Mouse (Mus musculus) Patski (cell line): ENCODE results near the gene Pheta1. TPM values are rescaled to one million over a fixed set of nuclear protein-coding genes. Genes with fewer than 3 reads are reported as not detected.

Experiments used
- ATAC-seq: fragments of 100-300 bp; one replicate; pipeline ENCODE4 v1.8.0; 2021
- CTCF ChIA-PET: fragments of 350-600 bp; sonication (Branson Sonifier 250); formaldehyde crosslinking; loops from one replicate; lab custom pipeline; 2022; ENCODE audit warnings: inconsistent platforms; lab: Charles Lee
- POLR2A ChIA-PET: fragments of 350-600 bp; sonication (Branson Sonifier 250); formaldehyde crosslinking; loops from one replicate; lab custom pipeline; 2022; ENCODE audit warnings: antibody characterized with exemption, inconsistent platforms; lab: Charles Lee
- DNase-seq: peaks from one replicate; pipeline ENCODE4 v3.0.0-alpha.2; 2011; ENCODE audit warnings: low read depth, low spot score
- H3K27me3 ChIP-seq: fragments of 371-371 bp; one replicate; pipeline ENCODE4 v1.5.1; 2021
- CTCF ChIP-seq: fragments of 100-300 bp; IDR thresholded peaks from one replicate; pipeline ENCODE4 v1.5.1; 2021
- in situ Hi-C: fragments of 300-500 bp; cut with MboI; formaldehyde crosslinking; loops from 3 replicates; pipeline ENCODE4 v1.11.1; 2018; ENCODE audit warnings: low pct_unique_long_range_greater_than_20kb, mixed read lengths
- polyA plus RNA-seq: library from polyadenylated mRNA; unstranded; gene quantifications from one replicate; pipeline ENCODE4 v1.2.3, GENCODE M21; 2021

Gene Pheta1
- polyA plus RNA-seq, 1 experiment from 2014 or later = 17.9 TPM

- in situ Hi-C loops = loop anchor here (5.0 to 10.0 kb wide), 2 partner anchors 216 to 353 kb away; no protein-coding TSS in a partner anchor
- POLR2A ChIA-PET = no interaction called here
- no peak for ATAC-seq
- CTCF ChIA-PET = interaction anchor here (0.6 to 1.6 kb wide), 7 partner anchors 9 to 1036 kb away, joined by 3 to 7 read pairs (median 4); no protein-coding TSS in a partner anchor
- DNase-seq = no peak
- TF ChIP-seq CTCF = no peak
- H3K27me3 ChIP-seq = no peaks in the 10 kb centered on the region
These were observed 22.8 kb downstream of the Pheta1 start for GRCm38 (mm10) chr5:121871515-121872030.

DNA sequence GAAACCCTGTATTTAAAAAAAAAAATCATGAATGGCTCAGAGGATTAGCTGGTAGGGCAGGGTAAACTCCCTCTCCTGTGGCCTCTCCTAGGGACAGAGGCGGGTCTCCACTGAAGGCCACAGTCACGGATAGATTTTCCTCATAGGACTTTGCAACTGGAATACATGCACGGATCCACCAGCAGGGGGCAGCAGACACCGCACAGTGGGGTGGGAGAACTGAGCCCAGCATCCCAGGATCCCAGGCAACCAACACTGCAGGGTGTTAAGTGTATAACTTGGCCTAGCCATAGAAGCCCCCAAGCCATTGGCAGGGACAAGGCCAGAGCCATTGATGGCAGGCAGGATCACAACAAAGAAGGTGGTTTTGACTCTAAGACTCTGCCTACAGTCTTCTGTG is 23.4 kb downstream of the Pheta1 start:
- no peak for ATAC-seq
- TF ChIP-seq CTCF = no peak
- no peak for DNase-seq
- ChIA-PET POLR2A (no interaction called here), CTCF (interaction anchor here (0.6 to 1.6 kb wide), 9 partner anchors 9 to 1035 kb away, joined by 3 to 7 read pairs (median 4); no protein-coding TSS in a partner anchor)
- no peaks in the 10 kb centered on the region for H3K27me3 ChIP-seq
- in situ Hi-C loops = loop anchor here (5.0 to 10.0 kb wide), 2 partner anchors 215 to 353 kb away; no protein-coding TSS in a partner anchor

DNA sequence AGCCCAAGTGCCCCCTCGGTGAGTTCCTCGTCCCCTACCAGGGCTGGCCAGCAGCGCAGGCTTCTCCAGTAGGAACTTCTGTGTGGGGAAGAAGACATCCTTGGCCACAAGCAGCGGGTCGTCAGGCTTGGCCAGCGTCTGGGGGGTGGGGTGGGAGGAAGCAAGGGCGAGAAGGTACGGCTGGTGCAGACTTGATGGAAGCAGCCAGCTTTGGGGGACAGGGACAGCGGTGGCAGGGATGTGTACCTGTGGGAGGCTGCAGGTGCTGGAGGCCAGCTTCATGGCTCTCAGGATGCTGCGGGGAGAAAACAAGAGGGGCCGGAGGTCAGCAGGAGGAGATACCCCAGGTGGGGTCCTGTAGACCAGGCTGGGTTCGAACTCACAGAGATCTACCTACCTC is 26.3 kb downstream of the Pheta1 start:
- ChIA-PET POLR2A (no interaction called here), CTCF (interaction anchor here (1.4 kb wide), 1 partner anchor 214 kb away, joined by 5 read pairs; no protein-coding TSS in a partner anchor)
- in situ Hi-C loops = loop anchor here (10.0 kb wide), 1 partner anchor 350 kb away; no protein-coding TSS in a partner anchor
- no peaks in the 10 kb centered on the region for H3K27me3 ChIP-seq
- no peak for TF ChIP-seq CTCF
- DNase-seq = no peak
- ATAC-seq = no peak

- DNase-seq (no peak), ATAC-seq (no peak)
- TF ChIP-seq CTCF = no peak
- in situ Hi-C loops = loop anchor here (10.0 kb wide), 1 partner anchor 348 kb away; no protein-coding TSS in a partner anchor
- CTCF ChIA-PET = interaction anchor here (1.1 kb wide), 1 partner anchor 41 kb away, joined by 3 read pairs; no protein-coding TSS in a partner anchor
- no peaks in the 10 kb centered on the region for H3K27me3 ChIP-seq
- POLR2A ChIA-PET = interaction anchor here (1.0 kb wide), 1 partner anchor 18 kb away, joined by 3 read pairs; no protein-coding TSS in a partner anchor
These were observed 28.1 kb downstream of the Pheta1 start for GRCm38 (mm10) chr5:121876901-121877300.

- DNase-seq (no peak), ATAC-seq (no peak)
- POLR2A ChIA-PET = interaction anchor here (0.7 kb wide), 1 partner anchor 65 kb away, joined by 3 read pairs; no protein-coding TSS in a partner anchor
- in situ Hi-C loops = loop anchor here (10.0 kb wide), 1 partner anchor 346 kb away; no protein-coding TSS in a partner anchor
- H3K27me3 ChIP-seq = no peaks in the 10 kb centered on the region
- CTCF ChIA-PET = interaction anchor here (0.5 to 1.8 kb wide), 2 partner anchors 211 to 331 kb away, joined by 3 read pairs; no protein-coding TSS in a partner anchor
- no peak for TF ChIP-seq CTCF
These were observed 29.9 kb downstream of the Pheta1 start for GRCm38 (mm10) chr5:121878703-121879102.

DNA sequence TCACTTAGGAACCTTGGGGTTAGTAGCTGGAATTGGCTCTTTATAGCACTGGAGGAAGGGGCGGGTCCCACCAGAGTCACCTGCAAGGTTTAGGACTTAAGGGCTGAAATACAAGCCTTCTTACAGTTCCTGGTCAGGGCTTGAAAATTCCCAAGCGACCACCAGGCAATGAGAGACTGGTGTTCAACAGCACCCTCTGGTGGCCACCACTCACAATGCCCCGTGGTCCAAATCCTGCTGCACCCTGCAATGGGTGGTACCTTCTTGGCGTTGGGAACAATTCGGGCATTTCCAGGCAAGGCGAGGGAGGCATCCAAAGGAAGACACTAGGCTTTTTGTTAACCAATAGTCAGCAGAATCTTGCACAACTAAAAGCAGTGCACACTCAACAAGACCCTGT is 30.4 kb downstream of the Pheta1 start:
- no peak for TF ChIP-seq CTCF
- ChIA-PET CTCF (interaction anchor here (0.5 to 1.8 kb wide), 2 partner anchors 210 to 332 kb away, joined by 3 read pairs; no protein-coding TSS in a partner anchor), POLR2A (interaction anchor here (0.6 kb wide), 1 partner anchor 11 kb away, joined by 3 read pairs; no protein-coding TSS in a partner anchor)
- ATAC-seq (no peak), DNase-seq (no peak)
- H3K27me3 ChIP-seq = no peaks in the 10 kb centered on the region
- in situ Hi-C loops = loop anchor here (10.0 kb wide), 1 partner anchor 346 kb away; no protein-coding TSS in a partner anchor

DNA sequence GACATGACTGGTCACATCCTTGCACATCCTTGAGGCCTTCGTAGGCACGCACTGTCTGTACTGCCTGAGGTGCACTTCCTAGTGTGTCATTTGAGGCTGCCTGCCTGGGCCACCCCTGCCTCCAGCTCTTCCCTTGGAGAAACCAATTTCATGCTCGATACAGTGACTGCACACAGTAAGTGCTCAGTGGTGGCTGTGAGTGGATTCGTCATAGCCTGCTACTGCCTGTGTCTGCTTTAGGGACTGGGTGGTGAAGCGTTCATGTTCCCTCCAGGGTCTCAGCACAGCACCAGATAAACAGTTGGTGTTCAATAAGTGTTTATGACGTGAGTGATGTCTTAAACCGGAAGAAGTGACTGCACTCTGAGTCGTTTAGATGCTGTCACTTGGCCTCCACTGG is 34.6 kb downstream of the Pheta1 start:
- no peak for ATAC-seq
- H3K27me3 ChIP-seq = no peaks in the 10 kb centered on the region

DNA sequence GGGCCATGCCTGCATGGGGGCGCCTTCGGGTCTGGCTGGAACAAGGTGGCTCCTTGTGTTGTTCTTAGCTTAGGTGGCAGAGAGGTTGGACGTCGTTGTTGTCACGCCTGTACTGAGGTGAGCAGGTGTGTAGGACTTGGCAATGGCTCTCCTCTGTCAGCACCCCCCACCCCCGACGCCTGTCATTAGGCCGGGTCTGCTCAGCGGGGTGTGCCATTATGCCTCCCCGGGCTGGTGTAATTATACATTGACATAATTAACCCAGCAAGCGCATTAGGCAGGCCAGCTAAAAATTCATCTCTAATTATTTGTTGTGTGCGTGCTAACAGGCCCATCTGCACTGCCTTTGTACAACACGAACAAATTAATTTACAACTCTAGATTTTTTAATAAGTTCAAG is 40.6 kb downstream of the Pheta1 start:
- ATAC-seq (no peak), DNase-seq (no peak)
- H3K27me3 ChIP-seq = no peaks in the 10 kb centered on the region
- in situ Hi-C loops = no loop called here
- TF ChIP-seq CTCF = no peak
- POLR2A ChIA-PET = no interaction called here
- CTCF ChIA-PET = no interaction called here

More for the DNA sequence above, 34.6 kb downstream of the Pheta1 start:
- no peak for TF ChIP-seq CTCF
- in situ Hi-C loops = no loop called here
- no peak for DNase-seq
- ChIA-PET POLR2A (no interaction called here), CTCF (no interaction called here)

DNA sequence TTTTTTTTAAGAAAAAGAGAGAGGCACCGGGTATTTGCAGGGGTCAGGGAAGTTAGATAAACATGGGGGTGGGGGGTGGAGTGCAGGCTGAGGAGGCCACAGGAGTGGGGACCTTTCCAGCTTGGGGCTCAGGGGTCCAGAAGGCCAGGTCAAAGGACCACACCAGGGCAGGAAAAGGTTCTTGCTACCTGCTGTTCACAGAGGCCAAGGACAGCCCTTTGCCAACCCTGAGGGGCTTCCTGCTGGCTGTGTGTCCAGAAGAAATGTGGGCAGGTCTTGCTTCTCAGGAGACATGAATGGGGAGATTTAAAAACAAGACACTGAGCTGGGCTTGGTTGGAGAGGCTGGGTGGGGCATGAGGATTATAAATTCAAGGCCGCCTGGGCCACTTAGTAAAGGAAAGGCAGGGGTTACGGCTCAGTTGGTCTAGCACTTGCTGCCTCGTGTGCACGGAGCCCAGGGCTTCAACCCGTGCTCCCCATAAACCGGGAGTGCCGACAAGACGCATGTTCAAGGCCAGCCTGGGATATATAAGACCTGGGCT is 41.1 kb downstream of the Pheta1 start:
- in situ Hi-C loops = no loop called here
- ChIA-PET POLR2A (no interaction called here), CTCF (no interaction called here)
- ATAC-seq (no peak), DNase-seq (no peak)
- peaks cover 3% of the 10 kb centered on the region for H3K27me3 ChIP-seq
- no peak for TF ChIP-seq CTCF

DNA sequence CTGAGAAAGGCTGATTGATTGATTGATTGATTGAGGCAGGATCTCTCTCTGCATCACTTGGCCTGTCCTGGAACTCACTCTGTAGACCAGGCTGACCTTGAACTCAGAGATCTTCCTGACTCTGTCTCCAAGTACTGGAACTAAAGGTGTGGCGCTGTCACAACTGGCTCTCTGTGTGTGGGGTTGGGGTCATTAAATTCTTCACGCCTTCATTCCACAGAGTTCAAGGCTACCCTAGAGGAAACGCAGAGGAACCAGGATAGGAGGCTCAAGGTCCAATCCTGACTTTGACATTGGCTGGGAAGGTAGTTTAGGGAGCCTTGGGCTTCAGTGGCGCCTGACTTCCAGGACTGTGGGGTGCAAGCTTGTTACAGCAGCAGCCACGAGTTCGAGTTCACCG is 42.1 kb downstream of the Pheta1 start:
- H3K27me3 ChIP-seq = peaks cover 5% of the 10 kb centered on the region
- DNase-seq (no peak), ATAC-seq (no peak)
- ChIA-PET CTCF (no interaction called here), POLR2A (no interaction called here)
- TF ChIP-seq CTCF = no peak
- in situ Hi-C loops = no loop called here

- peaks cover 5% of the 10 kb centered on the region for H3K27me3 ChIP-seq
- ChIA-PET CTCF (no interaction called here), POLR2A (no interaction called here)
- ATAC-seq = no peak
- DNase-seq = no peak
- in situ Hi-C loops = no loop called here
- TF ChIP-seq CTCF = no peak
These were observed 43.5 kb downstream of the Pheta1 start for GRCm38 (mm10) chr5:121892281-121892680.
